Mouse (Mus musculus) cerebellum, adult (tissue): ENCODE results near the gene Pgbd5.

Source experiments
- ATAC-seq: cut with Nextera tagmentation; 2 replicates; pipeline ENCODE4 v1.9.2; 2017; ENCODE audit warnings: mild to moderate bottlenecking, moderate library complexity, mixed read lengths; ENCODE audit not compliant: insufficient number of reproducible peaks, low FRiP score, low TSS enrichment

Pgbd5 gene

DNA sequence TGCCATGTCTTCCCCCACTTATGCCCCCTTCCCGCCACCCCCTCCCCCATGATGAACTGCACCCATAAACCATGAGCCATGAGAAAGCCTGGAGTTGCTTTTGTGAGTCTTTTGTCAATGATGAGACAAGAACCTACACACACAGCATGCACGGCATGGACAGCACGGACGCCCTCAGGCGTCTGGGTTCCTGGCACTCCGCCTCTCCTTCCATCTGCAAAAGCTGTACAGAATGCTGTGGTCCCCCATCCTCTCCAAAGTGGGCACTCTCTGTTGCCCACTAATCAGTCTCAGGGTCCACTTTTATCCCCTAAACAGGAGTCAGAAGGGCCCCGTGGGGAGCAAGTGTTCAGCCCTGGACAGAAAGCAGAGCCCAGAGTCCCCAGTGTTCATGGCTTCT lies 44.5 kb downstream of the Pgbd5 start:
- ATAC-seq, result no peak

DNA sequence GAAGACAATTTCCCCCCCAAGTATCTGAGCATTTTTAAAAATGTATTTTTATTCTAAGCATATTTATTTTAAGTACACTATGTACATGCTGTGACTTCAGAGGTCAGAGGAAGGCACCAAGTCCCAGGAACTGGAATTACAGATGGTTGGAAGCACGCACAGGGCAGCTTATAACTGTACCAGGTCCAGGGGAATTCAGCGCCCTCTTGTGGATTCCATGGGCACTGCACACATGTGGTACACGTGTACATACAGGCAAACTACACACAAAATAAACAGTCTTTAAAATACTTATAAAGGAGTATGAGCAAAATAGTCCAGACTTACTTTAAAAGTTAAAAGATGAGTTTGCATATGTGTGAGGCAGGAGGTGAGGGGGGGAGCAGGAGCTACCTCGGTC lies 45.5 kb downstream of the Pgbd5 start:
- no peak for ATAC-seq

DNA sequence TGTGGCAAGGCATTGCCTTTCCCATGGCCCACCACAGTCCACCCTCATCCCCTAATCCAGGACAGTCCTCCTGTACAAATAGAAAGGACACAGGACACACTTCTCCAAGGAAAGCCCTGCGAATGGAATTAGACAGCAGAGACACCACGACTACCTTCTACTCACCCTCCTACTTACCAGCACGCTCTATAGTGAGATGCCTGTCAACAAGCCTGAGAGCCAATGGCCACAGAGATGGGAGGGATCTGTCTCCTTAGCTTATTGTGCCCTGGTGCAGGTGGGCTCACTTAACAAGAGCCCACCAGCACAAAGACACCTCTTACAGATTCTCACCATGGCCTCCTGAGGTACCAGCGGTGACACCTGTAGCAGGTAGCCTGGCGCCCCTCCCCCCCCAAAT lies 46.4 kb downstream of the Pgbd5 start:
- no peak for ATAC-seq

DNA sequence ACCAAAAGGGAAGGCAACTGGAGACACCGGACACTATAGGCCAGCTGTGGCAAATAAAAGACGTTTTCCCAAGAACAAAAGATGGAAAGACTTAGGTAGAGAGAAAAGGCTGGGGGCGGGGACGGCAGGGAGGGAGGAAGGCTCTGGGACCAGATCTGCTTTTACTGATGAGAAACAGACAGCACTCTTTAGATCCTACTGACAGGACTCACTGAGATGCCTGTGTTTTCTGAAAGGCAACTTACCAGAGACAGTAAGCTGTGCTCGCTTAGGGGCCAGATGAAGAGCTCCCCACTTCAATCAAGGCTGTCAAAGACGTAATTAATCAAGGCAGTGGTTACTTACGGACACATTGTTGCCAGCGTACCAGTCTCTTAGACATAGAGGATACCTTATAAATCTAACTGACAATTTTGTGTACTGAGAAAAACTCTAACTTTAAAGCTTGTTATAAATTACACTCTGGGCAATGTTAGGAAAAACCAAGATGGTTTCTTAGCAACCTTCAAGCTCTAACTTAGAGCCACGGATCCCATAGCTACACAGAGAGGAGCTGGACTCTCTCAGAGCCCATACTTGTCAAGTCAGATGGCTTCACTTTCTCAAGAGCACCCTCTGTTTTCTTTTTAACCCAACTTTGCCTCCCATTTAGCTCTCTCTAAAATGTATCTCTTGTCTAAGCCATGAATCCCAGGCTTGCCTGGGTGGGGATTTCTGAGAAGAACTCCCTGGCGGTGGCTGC lies 47.0 kb downstream of the Pgbd5 start:
- no peak for ATAC-seq

DNA sequence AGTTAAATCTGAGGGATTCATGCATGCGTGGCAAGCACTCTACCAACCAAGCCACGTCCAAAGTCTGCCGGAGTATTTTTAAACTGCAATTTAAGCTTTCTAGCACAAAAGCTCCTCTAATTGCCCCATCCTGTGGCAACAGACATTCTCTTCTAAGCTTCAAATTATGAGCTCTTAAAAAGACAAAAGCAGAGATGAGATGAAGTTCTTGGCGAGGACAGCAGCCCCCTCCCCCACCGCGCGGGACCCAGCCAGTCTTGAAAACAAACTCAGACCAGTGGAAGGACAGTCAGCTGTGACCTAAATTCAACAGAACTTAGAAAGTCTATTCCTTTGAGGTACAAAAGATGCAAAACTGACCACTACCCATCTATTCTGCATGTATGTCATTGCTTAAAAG lies 48.3 kb downstream of the Pgbd5 start:
- no peak for ATAC-seq

DNA sequence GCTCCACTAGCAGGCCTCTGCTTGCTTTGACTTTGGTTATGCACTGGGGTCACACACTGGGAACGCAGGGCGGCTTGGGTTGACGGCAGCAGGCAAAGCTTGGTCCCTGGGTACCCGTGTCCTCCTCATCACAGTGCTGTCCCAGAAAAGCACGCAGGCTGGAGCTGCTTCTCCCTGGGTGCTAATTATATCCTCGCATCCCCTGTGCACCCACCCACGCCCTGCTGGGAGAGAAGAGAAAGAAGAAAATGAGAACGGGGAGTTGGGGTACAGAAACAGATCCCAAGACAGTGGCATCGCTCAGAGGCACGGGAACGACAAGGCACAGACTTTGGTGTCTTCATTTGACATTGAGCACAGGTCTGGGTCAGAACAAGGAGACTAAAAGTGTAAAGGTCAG lies 50.0 kb downstream of the Pgbd5 start:
- ATAC-seq, result no peak

- peak; percentile 47; the same call in 1 of the 2 replicates for ATAC-seq
These were observed 53.1 kb downstream of the Pgbd5 start for GRCm38 (mm10) chr8:124386225-124386899.

GRCm38 (mm10) chr8:124384336-124384735 lies 55.1 kb downstream of the Pgbd5 start:
- ATAC-seq, result no peak

DNA sequence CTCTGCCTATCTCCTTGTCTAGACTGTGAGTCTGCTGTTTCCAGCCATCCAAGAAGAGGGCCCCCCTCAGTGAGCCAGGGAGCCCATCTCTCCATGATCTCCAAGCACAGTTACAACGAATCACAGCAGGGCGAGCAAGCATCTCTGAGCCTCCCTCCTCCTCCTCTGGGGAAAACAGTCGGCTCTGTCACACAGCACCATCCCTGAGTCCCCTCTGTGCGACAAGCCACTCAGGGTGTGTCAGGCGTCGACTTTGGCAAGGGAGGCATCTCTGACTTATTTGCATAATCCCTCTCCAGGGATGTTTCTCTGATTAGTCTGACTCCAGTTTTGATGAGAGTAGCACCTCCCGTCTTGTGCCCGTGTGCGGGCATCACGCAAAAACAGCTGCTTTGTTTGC lies 57.2 kb downstream of the Pgbd5 start:
- no peak for ATAC-seq

DNA sequence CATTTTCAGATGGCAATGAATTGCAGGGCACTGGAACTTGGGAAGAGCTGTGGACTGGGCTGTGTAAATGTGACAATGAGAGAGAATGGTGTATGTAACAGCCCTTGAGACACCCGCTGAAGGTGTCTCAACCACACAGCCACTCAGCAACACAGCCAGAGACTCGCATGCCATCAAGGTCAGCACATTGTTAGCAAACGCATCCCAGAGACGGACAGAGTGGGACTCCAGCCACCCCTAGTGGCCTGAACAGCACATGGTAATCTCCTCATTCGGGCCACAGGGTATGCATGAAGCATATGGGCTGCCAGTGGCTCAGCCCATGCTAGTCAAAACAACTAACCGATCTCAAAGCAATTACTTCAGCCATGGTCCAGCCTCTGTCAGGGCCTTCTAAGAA lies 60.2 kb downstream of the Pgbd5 start:
- no peak for ATAC-seq

DNA sequence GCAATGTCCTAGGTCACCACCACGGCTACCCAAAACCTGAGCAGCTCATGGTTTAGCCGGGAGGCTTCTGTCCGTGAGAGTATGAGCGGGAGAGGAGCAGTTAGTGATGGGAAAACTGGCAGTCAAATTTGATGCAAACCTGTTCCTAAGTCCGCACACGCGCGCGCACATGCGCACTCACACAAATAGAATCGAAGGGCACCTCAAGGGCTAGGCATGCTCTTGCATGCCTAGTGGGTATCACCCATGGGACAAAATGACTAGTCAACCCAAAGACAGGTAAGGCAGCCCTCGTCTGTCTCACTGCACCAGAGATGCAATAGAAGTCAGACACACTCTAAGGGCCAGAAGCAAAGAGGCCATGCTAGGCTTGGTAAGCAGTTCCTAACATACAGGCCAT lies 63.1 kb downstream of the Pgbd5 start:
- ATAC-seq, result no peak

DNA sequence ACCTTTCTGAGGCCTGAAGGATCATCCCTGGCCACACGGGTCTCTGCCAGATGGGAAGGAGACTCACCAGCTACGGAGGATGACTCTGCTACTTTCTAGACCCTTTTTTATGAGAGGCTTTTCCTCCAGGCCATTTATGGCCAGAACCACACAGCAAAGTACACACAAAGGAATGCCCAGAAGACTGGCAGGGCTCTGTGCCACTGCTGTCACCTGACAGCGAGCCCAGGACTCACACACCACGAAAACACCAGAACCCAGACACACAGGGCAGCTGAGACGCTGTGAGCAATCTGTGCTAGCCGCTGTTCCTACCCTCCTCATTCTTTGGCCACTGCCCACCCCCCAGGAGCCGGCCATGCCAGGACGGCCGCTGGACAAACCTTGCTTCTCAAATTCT lies 63.7 kb downstream of the Pgbd5 start:
- 0 out of 2 replicates have a peak, but pooled peaks have one; percentile 27 for ATAC-seq

- ATAC-seq, result no peak
These were observed 64.3 kb downstream of the Pgbd5 start for GRCm38 (mm10) chr8:124375168-124375567.

- no peak for ATAC-seq
These were observed 65.7 kb downstream of the Pgbd5 start for GRCm38 (mm10) chr8:124373753-124374152.

DNA sequence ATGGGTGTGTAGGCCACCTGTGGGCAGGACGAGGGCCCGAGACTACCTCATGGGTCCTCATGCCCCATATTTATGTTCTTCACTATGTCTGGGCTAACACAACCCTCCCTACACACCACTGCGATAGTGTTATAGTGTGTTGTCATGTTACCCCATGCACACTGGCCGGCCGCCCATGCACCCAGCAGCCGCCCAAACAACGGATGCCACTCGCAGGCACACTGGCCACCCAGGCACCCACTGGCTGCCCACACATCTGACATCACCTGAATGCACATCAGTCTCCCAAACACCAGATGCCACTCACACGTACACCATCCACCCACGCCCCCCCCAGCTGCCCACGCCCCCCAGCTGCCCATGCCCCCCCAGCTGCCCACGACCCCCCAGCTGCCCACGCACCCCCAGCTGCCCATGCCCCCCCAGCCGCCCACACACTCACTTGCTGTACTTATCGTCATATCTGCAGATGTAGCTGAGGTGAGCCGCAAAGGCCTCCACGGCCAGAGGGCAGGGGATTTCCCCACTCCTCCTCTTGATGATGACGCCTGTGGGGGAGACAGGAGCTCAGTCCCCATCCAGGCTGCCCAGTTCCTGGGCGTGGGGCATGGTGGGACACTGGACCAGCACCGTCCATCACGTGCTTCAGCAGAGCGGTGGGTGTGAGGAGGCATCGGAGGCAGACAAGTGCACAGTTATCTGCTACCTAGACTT lies 67.9 kb downstream of the Pgbd5 start:
- ATAC-seq, result no peak

DNA sequence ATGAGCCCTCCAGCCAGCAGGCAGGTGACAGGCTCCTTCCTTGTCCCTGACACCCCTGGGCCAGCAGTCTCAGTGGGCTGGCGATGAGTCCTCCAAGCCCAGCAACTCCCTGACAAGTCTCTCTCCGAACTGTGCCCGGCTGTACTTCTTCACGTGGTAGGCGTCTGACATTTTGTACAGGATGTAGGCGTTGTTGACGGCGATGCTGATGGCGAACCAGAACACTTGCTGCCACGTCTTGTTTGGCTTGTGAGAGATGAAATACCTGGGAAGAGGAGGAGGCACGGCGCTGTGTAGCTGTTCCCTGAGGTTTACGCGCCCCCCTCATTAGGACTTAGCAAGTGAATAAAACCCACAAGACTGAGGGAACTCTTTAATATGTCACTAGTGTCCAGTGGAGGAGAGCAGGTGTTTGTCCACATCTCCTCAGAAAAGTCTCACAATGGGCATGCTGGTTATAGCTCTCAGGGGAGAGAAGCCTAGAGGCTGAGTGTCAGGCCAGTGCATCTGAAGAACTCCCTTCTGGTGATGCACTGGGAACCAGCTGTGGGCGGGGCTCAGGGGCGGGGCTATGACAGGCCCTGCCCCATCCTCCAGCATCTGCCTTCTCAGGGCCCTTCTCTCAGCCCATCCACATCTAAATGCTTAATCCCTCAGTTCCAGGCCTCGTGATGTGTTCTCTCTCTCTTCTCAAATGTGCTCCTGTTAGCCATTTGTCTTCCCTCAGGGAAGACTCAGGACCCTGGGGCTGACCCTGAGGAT lies 68.9 kb downstream of the Pgbd5 start:
- no peak for ATAC-seq

GRCm38 (mm10) chr8:124368213-124368612 lies 71.2 kb downstream of the Pgbd5 start:
- ATAC-seq, result no peak

DNA sequence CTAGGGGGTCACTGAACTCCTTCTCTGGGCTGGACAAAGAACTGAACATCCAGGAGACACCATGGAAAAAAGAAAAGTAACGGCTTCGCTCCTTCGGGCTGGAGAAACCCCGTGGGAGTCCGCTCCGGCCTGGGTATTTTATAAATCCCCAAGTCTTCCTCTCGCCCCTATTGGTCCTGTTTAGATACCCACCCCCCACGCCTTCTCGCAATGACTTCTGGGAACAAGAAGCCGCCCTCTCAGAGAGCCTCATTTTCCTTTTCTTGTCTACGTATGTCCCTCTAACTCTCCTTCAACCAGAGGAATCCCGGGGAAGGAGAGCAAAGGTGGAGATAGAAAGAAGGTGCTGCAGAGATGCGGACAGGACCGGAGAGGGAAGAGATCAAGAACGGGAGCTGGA lies 76.1 kb downstream of the Pgbd5 start:
- ATAC-seq, result no peak

- ATAC-seq, result no peak
These were observed 76.9 kb downstream of the Pgbd5 start for GRCm38 (mm10) chr8:124362589-124362988.

- no peak for ATAC-seq
These were observed 77.6 kb downstream of the Pgbd5 start for GRCm38 (mm10) chr8:124361773-124362427.
